Mouse (Mus musculus): Measurements from ENCODE around the gene Stt3a. TPM values are rescaled to one million over a fixed set of nuclear protein-coding genes. Genes with fewer than 3 reads are reported as not detected.

The Stt3a gene
- total RNA-seq, 1 experiment from 2014 or later, result 706 TPM

DNA sequence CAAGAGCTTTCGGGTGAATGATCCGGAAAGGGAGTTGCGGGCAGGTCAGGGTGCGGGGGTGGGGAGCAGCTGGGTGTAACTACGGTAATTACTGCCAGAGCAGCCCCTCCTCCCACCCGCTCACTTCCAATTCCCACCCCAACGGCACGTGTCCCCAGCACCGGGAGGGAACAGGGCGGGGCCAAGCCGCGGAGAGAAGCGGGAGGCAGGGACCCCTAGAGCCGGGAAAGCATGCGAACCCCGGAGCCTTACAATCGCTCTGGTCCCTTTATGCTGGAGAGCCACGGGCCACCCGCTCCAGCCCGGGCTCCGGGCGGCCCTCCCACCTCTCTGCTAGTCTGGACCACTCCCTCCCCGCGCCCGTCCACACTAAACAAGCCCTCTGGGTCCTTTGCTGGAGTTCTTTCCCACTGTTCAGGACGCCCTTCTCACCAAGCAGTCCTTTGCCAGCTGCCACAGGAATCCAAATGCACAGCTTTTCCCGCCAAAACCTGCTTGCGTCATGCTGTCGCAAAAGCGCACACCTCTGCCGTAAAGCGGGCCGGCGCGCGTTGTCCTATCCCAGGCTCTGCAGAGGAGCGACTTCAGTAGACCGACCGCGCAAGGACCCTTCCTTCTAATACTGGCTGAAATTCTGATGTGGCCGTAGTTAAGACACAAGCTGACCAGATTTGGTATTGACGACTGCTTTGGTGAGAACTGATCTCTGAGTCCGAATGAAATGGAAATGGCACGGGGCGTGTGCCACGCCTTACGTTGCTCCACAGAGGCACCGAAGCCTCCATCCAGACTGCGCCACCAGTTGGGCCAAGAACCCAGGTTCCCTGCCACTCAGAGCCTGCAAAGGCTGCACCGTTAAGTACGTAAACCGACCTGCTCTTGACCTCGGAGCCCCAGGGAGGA, 41.1 kb downstream of the Stt3a start:
- ATAC-seq (replicated peaks; ENCODE audit: low read depth, poor library complexity, severe bottlenecking), result peak; percentile 89

DNA sequence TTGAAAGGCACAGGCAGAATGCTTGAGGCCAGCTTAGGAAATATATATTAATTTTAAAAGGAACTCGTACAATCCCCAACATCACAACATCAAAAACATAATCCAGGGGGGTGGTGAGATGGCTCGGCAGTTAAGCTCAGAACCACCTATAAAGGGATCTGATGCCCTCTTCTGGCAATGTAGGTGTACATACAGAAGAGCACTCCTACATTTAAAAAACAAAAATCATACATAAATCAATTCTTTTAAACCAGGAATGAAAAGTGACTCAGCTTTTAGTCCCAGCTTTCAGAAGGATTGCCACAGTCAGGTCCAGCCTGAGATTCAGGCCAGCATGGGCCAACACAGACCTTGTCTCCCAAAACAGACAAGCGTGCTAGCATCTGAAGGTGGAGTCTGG, 50.9 kb downstream of the Stt3a start:
- no peak; the same call in 1 of the 2 replicates for ATAC-seq (replicated peaks; ENCODE audit: low read depth, poor library complexity, severe bottlenecking)

DNA sequence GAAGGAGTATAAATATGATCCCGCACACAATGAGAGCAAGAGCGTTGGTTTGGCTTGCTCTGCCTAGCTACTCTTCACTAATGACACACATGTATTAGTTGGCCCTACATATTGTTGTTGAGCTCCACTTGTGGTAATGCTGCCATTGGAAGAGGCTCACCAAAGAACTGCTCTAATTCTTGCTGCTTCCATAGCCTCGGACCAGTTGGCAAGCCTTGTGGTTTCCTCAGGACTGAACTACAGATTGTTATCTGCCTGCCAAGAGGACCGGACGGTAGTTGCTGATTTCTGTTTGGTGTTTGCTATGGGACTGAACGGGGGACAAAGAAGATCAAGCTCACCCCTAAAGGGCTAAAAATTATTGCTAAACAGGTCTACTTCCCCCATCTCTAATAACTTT, 60.2 kb downstream of the Stt3a start:
- peak; percentile 60 for ATAC-seq (replicated peaks; ENCODE audit: low read depth, poor library complexity, severe bottlenecking)

GRCm38 (mm10) chr9:36705923-36706322, 61.6 kb downstream of the Stt3a start:
- no peak for ATAC-seq (replicated peaks; ENCODE audit: low read depth, poor library complexity, severe bottlenecking)

- ATAC-seq (replicated peaks; ENCODE audit: low read depth, poor library complexity, severe bottlenecking), result no peak
Observed at GRCm38 (mm10) chr9:36694276-36694675, 73.2 kb downstream of the Stt3a start.

DNA sequence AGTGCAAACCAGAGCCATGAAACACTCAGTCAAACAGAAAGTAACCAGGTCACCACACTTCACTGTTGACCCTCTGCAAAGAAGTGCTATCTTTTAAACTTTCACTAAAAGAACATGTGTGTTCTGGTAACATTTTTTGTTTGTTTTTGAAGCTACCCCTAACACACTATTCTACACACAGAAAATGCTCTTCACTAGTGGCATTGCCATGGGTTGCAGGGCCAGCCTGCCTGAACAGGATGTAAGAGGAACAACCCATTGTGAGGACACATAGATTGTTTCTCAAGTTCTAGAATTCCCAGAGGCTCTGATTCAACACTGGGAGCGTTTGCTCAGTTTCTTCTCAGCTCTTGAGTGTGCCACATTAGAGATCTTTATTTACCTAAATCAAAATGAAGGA, 74.6 kb downstream of the Stt3a start, which contains the start of gene Acrv1:
TSS of gene Acrv1 (plus strand) at position 301 of the 400 bp plus-strand sequence.
- no peak for ATAC-seq (replicated peaks; ENCODE audit: low read depth, poor library complexity, severe bottlenecking)

- ATAC-seq (replicated peaks; ENCODE audit: low read depth, poor library complexity, severe bottlenecking), result no peak
Observed at GRCm38 (mm10) chr9:36687329-36687728, 80.2 kb downstream of the Stt3a start.

DNA sequence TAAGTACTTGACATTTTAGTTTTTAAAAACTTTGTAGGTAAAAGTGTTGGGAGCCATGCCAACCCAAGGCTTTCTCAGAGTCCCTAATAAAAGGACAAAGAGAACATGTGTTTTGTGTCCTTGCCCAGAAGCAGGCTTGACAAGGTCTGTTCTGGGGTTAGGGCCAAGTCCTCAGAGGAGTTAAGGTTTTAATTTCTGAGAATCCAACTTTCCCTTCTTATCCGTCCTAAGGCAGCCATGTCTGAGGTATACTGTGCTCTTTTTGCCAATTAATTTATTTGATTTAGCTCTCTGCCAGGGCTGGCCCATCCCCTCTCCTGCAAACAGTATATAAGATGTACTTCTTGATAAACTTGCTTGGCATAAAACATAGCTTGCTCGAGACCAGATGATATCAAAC, 86.1 kb downstream of the Stt3a start:
- ATAC-seq (replicated peaks; ENCODE audit: low read depth, poor library complexity, severe bottlenecking), result no peak

Other genes with a start within 250 kb of the Stt3a start
- gene Gm5615, start 225.7 kb downstream of the Stt3a start, total RNA-seq (2017), result not detected in 2 replicates
- not detected in 2 replicates for gene Gm17689, start 185.0 kb downstream of the Stt3a start, total RNA-seq (2017)
- not detected in 2 replicates for gene A630095E13Rik, start 124.3 kb downstream of the Stt3a start, total RNA-seq (2017)
- gene Acrv1, start 74.5 kb downstream of the Stt3a start, total RNA-seq (2017), result not detected in 2 replicates
- gene Chek1, start 40.6 kb downstream of the Stt3a start, total RNA-seq (2017), result 85.5 and 125 TPM in 2 replicates
- 32.4 and 39.6 TPM in 2 replicates for gene Ei24, start 29.7 kb upstream of the Stt3a start, total RNA-seq (2017)
- gene Fez1, start 54.2 kb upstream of the Stt3a start, total RNA-seq (2017), result not detected in 2 replicates

Measured in common myeloid progenitor, adult 5-6 weeks (primary cell).